Mouse (Mus musculus) gastrocnemius, postnatal 10 days (tissue): ENCODE data around the gene Ugt1a7c. TPM values are rescaled to one million over a fixed set of nuclear protein-coding genes. Genes with fewer than 3 reads are reported as not detected.

Experiments
- DNase-seq: peaks from one replicate; pipeline ENCODE4 v3.0.0; 2021; ENCODE audit warnings: mixed read lengths
- total RNA-seq, 2 experiments: library from RNA; stranded (reverse); gene quantifications; 2 replicates each; pipeline ENCODE4 v1.2.3; 2021

The Ugt1a7c gene
- total RNA-seq, 2 experiments from 2014 or later: 1.1 to 1.6 TPM

GRCm38 (mm10) chr1:88238771-88239170, 143.9 kb downstream of the Ugt1a7c start:
- DNase-seq: no peak

- no peak for DNase-seq
Measured at GRCm38 (mm10) chr1:88240072-88240471, 145.2 kb downstream of the Ugt1a7c start.

- no peak for DNase-seq
Measured at GRCm38 (mm10) chr1:88240579-88240978, 145.7 kb downstream of the Ugt1a7c start.

DNA sequence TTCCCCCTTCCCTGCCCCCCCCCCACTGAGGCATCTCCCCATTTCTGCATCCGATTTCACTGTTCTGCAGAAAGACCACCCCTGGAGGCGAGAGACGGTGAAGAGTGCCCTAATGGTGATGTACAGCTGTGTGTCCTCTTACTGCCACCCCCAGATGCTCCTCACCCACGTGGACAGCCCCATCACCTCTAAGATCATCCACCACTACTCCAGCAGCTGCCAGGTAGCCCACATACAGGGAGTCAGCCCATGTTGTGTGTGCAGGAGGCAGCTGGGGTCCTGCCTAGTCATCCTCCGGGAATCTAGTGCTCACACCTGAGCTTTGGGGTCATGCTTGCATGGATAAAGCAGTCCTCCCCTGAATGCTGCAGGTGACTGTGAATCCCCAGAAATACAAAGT, 149.0 kb downstream of the Ugt1a7c start:
- DNase-seq: no peak

DNA sequence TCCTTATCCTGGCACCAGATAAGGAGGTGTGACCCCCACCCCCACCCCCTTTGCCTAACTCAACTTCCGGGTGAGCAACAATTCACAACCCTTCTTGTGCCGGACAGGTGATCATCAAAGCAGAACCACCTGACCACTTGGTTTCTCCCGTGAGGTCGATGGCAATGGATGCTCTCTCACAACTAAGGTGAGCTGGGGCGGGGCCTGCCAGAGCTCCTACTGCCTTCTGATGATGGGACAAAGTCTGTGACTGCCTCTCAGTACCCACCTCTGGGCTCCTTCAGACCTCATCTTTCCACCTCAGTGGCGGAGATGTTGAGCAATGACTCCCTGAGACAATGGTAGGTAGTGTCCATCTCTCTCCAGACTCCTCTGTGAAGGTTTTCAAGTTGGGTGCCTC, 151.0 kb downstream of the Ugt1a7c start:
- DNase-seq: no peak

DNA sequence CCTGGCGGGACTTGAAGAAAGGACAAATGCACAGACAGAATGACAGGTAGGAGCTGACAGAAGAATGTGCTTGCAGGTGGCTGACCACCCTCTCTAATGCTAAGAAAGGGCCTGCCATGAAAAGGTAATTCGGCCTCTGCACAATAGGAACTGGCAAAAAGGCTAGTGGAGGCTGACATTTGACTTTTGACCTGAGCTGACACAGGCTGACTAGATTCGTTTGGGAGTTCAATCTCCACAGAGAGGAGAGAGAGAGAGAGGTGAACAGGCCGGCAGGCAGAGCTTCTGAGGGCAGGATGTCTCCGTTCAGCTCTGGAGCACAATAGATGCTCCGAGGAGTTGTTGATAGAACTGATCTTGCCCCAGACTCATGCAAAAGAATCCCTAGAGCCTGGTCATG, 151.5 kb downstream of the Ugt1a7c start:
- DNase-seq: no peak

GRCm38 (mm10) chr1:88247660-88248059, 152.8 kb downstream of the Ugt1a7c start:
- DNase-seq: no peak

- DNase-seq: no peak
Measured at GRCm38 (mm10) chr1:88248658-88249057, 153.8 kb downstream of the Ugt1a7c start.

GRCm38 (mm10) chr1:88249596-88249995, 154.7 kb downstream of the Ugt1a7c start:
- DNase-seq: no peak

- DNase-seq: no peak
Measured at GRCm38 (mm10) chr1:88250023-88250422, 155.2 kb downstream of the Ugt1a7c start.

DNA sequence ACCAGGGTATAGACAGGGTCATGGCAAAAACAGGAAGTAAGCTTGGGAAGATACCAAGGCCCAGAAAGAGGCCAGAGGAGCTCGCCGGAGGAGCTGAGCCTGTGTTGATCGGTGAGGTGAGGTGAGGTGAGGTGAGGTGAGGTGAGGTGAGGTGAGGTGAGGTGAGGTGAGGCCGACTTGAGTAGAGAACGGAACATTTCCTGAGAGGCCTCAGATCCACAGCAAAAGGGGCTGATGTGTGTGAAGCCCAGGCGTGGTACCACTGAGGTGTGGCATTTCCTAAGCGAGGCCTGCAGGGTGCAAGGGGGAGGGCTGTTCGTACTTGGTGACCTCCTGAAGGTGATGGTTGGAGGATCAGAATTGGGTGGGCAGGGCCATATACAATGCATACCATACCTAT, 158.2 kb downstream of the Ugt1a7c start:
- DNase-seq: no peak

GRCm38 (mm10) chr1:88253540-88253939, 158.7 kb downstream of the Ugt1a7c start:
- DNase-seq: no peak

GRCm38 (mm10) chr1:88254793-88255465, 160.1 kb downstream of the Ugt1a7c start:
- DNase-seq: peak; percentile 72

DNA sequence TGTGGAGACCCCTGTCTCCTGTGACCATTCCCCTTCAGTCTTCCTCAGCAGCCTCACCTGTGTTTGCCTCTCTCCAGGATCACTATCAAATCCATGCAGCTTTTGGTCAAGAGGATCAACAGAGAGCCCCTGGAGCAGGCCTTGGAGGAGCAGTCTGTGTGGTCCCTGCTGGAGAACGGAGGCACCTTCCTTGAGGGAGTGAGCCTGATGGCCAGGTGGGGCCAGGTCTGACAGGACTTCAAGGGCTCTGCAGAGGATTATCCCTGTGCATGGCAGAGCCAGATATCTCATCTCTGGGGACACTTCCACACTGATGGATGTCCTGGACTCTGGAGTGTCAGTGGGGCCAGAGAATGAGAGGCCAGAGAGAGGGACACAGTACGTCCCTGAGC, 160.6 kb downstream of the Ugt1a7c start:
- no peak for DNase-seq

- DNase-seq: no peak
Measured at GRCm38 (mm10) chr1:88255989-88256754, 161.3 kb downstream of the Ugt1a7c start.

DNA sequence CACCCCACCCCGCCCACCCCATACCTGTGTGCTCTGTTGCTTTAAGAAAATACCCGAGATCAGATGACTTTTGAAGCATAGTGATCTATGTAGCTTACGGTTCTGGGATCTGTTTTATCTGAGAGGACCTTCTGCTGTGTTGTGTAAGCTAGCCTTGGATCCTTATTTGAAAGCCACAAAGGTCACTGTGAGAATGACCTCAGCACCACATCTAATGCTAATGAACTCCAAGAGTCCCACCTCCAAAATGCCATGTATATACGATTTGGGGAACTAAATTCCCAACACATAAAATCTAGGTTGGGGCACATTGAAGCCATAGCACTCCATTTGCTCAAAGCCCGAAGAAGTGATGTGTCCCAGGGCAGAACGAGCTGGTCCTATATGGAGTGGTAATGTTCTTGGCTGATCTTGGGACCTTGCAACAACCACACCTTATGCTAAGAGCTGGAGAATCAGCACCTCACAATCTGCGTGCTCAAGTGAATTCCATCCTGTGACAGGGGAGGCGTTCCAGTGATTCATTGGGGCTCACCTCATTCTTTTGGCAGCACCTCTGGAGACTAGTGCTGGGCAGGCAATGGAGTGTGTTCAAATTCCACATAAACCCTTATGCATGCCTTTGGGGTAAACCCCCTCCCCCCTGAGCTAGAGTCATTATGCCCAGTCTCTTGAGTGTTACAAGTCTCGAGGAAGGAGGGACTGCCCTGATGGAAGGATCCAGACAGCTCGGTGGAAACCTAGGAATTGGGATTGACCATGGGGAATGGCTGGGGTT, 162.2 kb downstream of the Ugt1a7c start:
- no peak for DNase-seq

DNA sequence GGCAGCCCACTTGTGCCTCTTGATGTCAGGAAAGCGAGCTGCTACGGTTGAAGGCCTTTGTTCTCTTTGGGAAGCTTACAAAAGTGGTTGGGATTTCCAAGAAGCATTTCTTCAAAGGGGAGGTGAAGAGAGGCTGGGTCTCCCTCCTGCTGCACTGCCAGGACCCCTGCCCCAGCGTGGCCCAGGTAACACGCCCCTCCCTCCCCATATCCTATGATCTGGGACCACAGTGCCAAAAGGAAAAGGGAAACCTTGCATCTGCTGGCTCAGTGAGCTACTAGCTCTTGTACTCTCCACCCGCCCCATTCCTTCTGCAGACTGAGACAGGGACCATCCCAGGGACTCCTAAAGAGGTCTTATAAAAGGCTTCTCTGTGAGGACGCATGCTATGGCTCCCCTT, 162.8 kb downstream of the Ugt1a7c start:
- no peak for DNase-seq

- DNase-seq: no peak
Measured at GRCm38 (mm10) chr1:88258361-88258760, 163.5 kb downstream of the Ugt1a7c start.

DNA sequence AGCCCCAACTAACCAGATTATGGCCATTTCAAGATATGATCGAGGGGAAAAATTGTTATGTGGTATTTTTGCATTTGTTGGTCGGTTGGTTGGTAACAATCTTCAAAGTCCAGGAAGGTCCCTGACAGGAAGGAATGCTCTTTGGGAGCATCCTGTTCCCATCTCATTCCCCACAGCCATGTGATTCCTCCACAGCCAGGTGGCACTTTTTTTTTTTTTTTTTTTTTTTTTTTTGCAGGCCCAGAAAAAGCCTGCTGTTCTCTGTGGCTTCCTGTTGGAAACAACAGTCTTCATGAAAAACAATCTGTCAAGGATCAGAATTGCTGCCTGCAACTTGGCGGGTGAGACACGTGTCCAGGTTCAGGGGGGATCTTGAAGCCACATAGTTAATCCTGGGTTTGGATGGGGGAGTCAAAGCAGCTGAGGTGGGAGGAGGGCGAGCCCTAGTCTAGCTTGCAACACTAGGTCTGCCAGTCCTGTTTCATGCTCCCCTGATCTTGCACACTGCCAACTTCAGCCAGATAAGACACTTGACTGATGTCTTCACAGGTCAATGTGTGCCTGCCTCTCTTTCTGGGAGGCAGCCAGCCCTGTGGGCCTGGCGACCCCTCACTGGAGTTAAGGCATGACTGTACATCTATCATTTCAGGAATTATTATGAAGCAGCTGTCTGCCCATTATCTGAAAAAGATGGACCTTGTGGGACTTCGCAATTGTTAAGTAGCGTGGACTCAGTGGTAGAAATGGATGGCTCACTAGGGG, 164.2 kb downstream of the Ugt1a7c start:
- DNase-seq: no peak

- DNase-seq: no peak
Measured at GRCm38 (mm10) chr1:88259643-88260024, 164.8 kb downstream of the Ugt1a7c start.

DNA sequence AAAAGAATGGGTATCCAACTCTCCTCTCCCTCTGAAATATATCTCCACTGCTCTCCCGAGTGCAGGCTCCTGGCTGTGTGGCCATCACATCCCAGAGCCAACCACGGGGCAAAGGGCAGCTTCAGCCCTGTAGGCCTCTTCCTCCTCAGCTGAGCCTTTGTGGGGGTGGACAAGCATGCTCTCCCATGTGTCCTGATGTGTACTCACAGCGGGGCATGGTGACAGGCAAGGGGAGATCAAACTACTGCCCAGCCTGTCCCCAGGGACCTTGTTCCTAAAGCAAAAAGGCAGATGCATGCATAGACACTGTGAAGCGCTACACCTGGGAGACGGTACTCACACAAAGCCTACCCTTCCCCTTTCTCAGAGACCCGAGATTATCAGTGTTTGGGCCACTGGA, 165.3 kb downstream of the Ugt1a7c start:
- peak; percentile 68 for DNase-seq

DNA sequence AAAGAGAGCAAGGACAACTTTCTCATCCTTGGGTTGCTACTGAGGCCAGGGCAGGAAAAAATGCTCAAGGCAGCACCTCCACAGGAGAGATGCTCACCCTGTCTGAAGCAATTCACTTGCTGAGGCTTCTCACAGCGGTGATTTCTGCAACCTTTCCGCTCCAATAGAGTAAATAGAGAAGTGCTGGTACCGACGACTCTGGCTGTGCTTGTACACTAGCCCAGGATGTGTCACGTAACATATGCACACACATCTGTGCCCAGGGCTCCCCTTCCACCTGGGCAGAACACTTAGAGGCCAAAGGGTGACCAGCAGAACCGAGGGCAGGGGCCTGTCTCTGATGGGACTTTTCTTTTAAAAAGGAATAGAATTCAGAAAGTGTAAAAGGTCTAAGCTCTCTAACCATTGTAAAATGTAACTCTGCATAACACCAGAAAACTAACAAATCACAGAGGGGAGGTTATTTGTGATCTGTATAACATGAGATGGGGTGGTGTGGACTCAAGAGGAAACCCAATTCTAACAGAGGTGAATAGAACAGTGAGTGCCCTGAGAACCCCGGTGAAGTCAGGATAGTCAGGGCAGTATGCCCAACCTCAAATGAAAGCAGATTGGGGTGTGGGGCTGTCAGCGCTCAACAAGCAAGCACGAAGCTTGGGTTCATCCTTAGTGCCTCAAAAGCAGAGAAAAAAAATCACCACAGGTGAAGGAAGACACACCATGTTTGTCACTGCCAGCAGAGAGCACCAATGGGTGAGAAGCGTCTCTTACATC, 165.9 kb downstream of the Ugt1a7c start:
- no peak for DNase-seq
